Mouse (Mus musculus) limb, embryonic 15.5 days (tissue): ENCODE results near the gene Tmem266. TPM values are rescaled to one million over a fixed set of nuclear protein-coding genes. Genes with fewer than 3 reads are reported as not detected.

Source experiments
- ATAC-seq: fragments of 200-750 bp; cut with Nextera tagmentation; 2 replicates; pipeline ENCODE4 v1.8.0; 2017; ENCODE audit warnings: low read depth, moderate TSS enrichment; ENCODE audit not compliant: insufficient number of reproducible peaks, low FRiP score, low TSS enrichment
- H3K27ac ChIP-seq: fragments of 300-500 bp; sonication (generic); 2 replicates; pipeline ENCODE4 v1.5.1; 2015; ENCODE audit warnings: moderate library complexity, mild to moderate bottlenecking, inconsistent platforms
- H3K27me3 ChIP-seq: fragments of 300-500 bp; sonication (generic); 2 replicates; pipeline ENCODE4 v1.6.1; 2015; ENCODE audit warnings: inconsistent platforms
- H3K36me3 ChIP-seq: fragments of 300-500 bp; sonication (generic); 2 replicates; pipeline ENCODE4 v1.6.1; 2015; ENCODE audit warnings: inconsistent platforms
- H3K4me1 ChIP-seq: fragments of 300-500 bp; sonication (generic); 2 replicates; pipeline ENCODE4 v1.6.1; 2015; ENCODE audit warnings: inconsistent platforms
- H3K4me2 ChIP-seq: fragments of 300-500 bp; sonication (generic); 2 replicates; pipeline ENCODE4 v1.6.1; 2015; ENCODE audit warnings: mild to moderate bottlenecking, inconsistent platforms
- H3K4me3 ChIP-seq: fragments of 300-500 bp; sonication (generic); 2 replicates; pipeline ENCODE4 v1.5.1; 2015; ENCODE audit warnings: mild to moderate bottlenecking, inconsistent platforms
- H3K9ac ChIP-seq: fragments of 300-500 bp; sonication (generic); 2 replicates; pipeline ENCODE4 v1.6.1; 2015; ENCODE audit warnings: inconsistent platforms
- H3K9me3 ChIP-seq: fragments of 300-500 bp; sonication (generic); 2 replicates; pipeline ENCODE4 v1.6.1; 2016; ENCODE audit warnings: inconsistent platforms
- WGBS: fragments of 180-500 bp; shearing (Covaris S2); methylation state at CpG from one replicate; pipeline ENCODE4 v1.1.7; 2015; 5-methylcytosine and 5-hydroxymethylcytosine counted together
- polyA plus RNA-seq: library from polyadenylated mRNA; unstranded; fragments of >200 nt; fragmentation: Nextera tagmentation; extraction: Ambion mirVana; gene quantifications from 2 replicates; pipeline ENCODE4 v1.2.1, GENCODE M21; 2015

The Tmem266 gene
- polyA plus RNA-seq, 1 experiment from 2014 or later: 0.90 TPM

GRCm38 (mm10) chr9:55433875-55434274 lies 107.2 kb downstream of the Tmem266 start:
- no peak for ATAC-seq

GRCm38 (mm10) chr9:55438433-55438832 lies 111.7 kb downstream of the Tmem266 start:
- 56% methylated on average over 3 of the region's 3 CpGs for WGBS
- Histone ChIP-seq H3K9me3 (no peaks in the 10 kb centered on the region), H3K4me1 (no peaks in the 10 kb centered on the region), H3K27ac (no peak overlapping the region), H3K4me3 (no peak overlapping the region), H3K9ac (no peak overlapping the region), H3K27me3 (no peaks in the 10 kb centered on the region), H3K4me2 (no peak overlapping the region), H3K36me3 (no peaks in the 10 kb centered on the region)
- no peak for ATAC-seq

More at GRCm38 (mm10) chr9:55433875-55434274, 107.2 kb downstream of the Tmem266 start:
- H3K9me3 ChIP-seq: no peaks in the 10 kb centered on the region
- 0 out of 2 replicates have a peak, but pooled peaks cover 6% of the 10 kb centered on the region for H3K27me3 ChIP-seq
- no peak overlapping the region for H3K9ac ChIP-seq
- H3K4me2 ChIP-seq: no peak overlapping the region
- no peaks in the 10 kb centered on the region for H3K36me3 ChIP-seq
- H3K4me3 ChIP-seq: no peak overlapping the region
- H3K4me1 ChIP-seq: peaks cover 14% of the 10 kb centered on the region
- no peak overlapping the region for H3K27ac ChIP-seq
- WGBS: 73% methylated on average over 5 of the region's 5 CpGs

- Histone ChIP-seq H3K4me1 (no peaks in the 10 kb centered on the region), H3K4me2 (no peak overlapping the region), H3K36me3 (no peaks in the 10 kb centered on the region), H3K9me3 (no peaks in the 10 kb centered on the region), H3K4me3 (no peak overlapping the region), H3K9ac (no peak overlapping the region), H3K27me3 (no peaks in the 10 kb centered on the region), H3K27ac (no peak overlapping the region)
- no peak for ATAC-seq
- 83% methylated on average over 5 of the region's 5 CpGs for WGBS
These were observed 112.6 kb downstream of the Tmem266 start for GRCm38 (mm10) chr9:55439206-55439780.

GRCm38 (mm10) chr9:55447509-55447908 lies 120.8 kb downstream of the Tmem266 start:
- ATAC-seq: no peak

GRCm38 (mm10) chr9:55449108-55449507 lies 122.4 kb downstream of the Tmem266 start:
- Histone ChIP-seq H3K4me2 (no peak overlapping the region), H3K27ac (peak overlapping the region; percentile 75), H3K4me3 (no peak overlapping the region), H3K27me3 (no peaks in the 10 kb centered on the region), H3K9me3 (no peaks in the 10 kb centered on the region), H3K9ac (no peak overlapping the region), H3K4me1 (peaks cover 13% of the 10 kb centered on the region), H3K36me3 (0 out of 2 replicates have a peak, but pooled peaks cover 5% of the 10 kb centered on the region)
- WGBS: 79% methylated on average over 1 of the region's 1 CpGs
- no peak for ATAC-seq

More at GRCm38 (mm10) chr9:55447509-55447908, 120.8 kb downstream of the Tmem266 start:
- no peaks in the 10 kb centered on the region for H3K9me3 ChIP-seq
- no peak overlapping the region for H3K27ac ChIP-seq
- no peak overlapping the region for H3K4me3 ChIP-seq
- peaks cover 13% of the 10 kb centered on the region for H3K4me1 ChIP-seq
- no peak overlapping the region for H3K4me2 ChIP-seq
- WGBS: 87% methylated on average over 4 of the region's 4 CpGs
- no peaks in the 10 kb centered on the region for H3K27me3 ChIP-seq
- H3K36me3 ChIP-seq: no peaks in the 10 kb centered on the region
- H3K9ac ChIP-seq: no peak overlapping the region

GRCm38 (mm10) chr9:55450035-55450434 lies 123.3 kb downstream of the Tmem266 start:
- Histone ChIP-seq H3K9ac (no peak overlapping the region), H3K4me1 (peaks cover 13% of the 10 kb centered on the region), H3K4me2 (0 out of 2 replicates have a peak overlapping the region, but pooled peaks have one; percentile 0), H3K27me3 (no peaks in the 10 kb centered on the region), H3K9me3 (no peaks in the 10 kb centered on the region), H3K4me3 (no peak overlapping the region), H3K27ac (peak overlapping the region; percentile 75), H3K36me3 (peaks cover 7% of the 10 kb centered on the region; the same call in 1 of the 2 replicates)
- ATAC-seq: peak; percentile 80; the same call in 1 of the 2 replicates
- WGBS: 20% methylated on average over 6 of the region's 6 CpGs

- H3K9ac ChIP-seq: no peak overlapping the region
- no peak overlapping the region for H3K4me2 ChIP-seq
- peaks cover 12% of the 10 kb centered on the region; the same call in 1 of the 2 replicates for H3K36me3 ChIP-seq
- H3K4me3 ChIP-seq: no peak overlapping the region
- no peak for ATAC-seq
- H3K27ac ChIP-seq: peak overlapping the region; percentile 22; the same call in 1 of the 2 replicates
- no peaks in the 10 kb centered on the region for H3K27me3 ChIP-seq
- H3K4me1 ChIP-seq: peaks cover 13% of the 10 kb centered on the region
- 87% methylated on average over 3 of the region's 3 CpGs for WGBS
- no peaks in the 10 kb centered on the region for H3K9me3 ChIP-seq
These were observed 124.7 kb downstream of the Tmem266 start for GRCm38 (mm10) chr9:55451426-55451825.

- Histone ChIP-seq H3K27ac (no peak overlapping the region), H3K4me3 (no peak overlapping the region), H3K4me2 (no peak overlapping the region), H3K36me3 (peaks cover 12% of the 10 kb centered on the region; the same call in 1 of the 2 replicates), H3K9ac (no peak overlapping the region), H3K9me3 (no peaks in the 10 kb centered on the region), H3K27me3 (no peaks in the 10 kb centered on the region), H3K4me1 (peaks cover 13% of the 10 kb centered on the region)
- WGBS: 91% methylated on average over 1 of the region's 1 CpGs
- no peak for ATAC-seq
These were observed 126.2 kb downstream of the Tmem266 start for GRCm38 (mm10) chr9:55452906-55453305.

GRCm38 (mm10) chr9:55453366-55453765 lies 126.7 kb downstream of the Tmem266 start:
- no peak overlapping the region for H3K9ac ChIP-seq
- peaks cover 12% of the 10 kb centered on the region; the same call in 1 of the 2 replicates for H3K36me3 ChIP-seq
- no peaks in the 10 kb centered on the region for H3K9me3 ChIP-seq
- H3K4me2 ChIP-seq: no peak overlapping the region
- ATAC-seq: no peak
- 88% methylated on average over 5 of the region's 5 CpGs for WGBS
- H3K4me3 ChIP-seq: no peak overlapping the region
- H3K27me3 ChIP-seq: no peaks in the 10 kb centered on the region
- peaks cover 13% of the 10 kb centered on the region for H3K4me1 ChIP-seq
- no peak overlapping the region for H3K27ac ChIP-seq

- no peak overlapping the region for H3K4me3 ChIP-seq
- no peak for ATAC-seq
- no peak overlapping the region for H3K27ac ChIP-seq
- H3K4me1 ChIP-seq: no peaks in the 10 kb centered on the region
- no peak overlapping the region for H3K4me2 ChIP-seq
- H3K27me3 ChIP-seq: no peaks in the 10 kb centered on the region
- WGBS: 45% methylated on average over 1 of the region's 1 CpGs
- H3K9me3 ChIP-seq: no peaks in the 10 kb centered on the region
- H3K9ac ChIP-seq: no peak overlapping the region
- peaks cover 7% of the 10 kb centered on the region for H3K36me3 ChIP-seq
These were observed 141.7 kb downstream of the Tmem266 start for GRCm38 (mm10) chr9:55468397-55468796.

- 74% methylated on average over 1 of the region's 1 CpGs for WGBS
- H3K4me1 ChIP-seq: no peaks in the 10 kb centered on the region
- no peak for ATAC-seq
These were observed 149.4 kb downstream of the Tmem266 start for GRCm38 (mm10) chr9:55476084-55476483.

GRCm38 (mm10) chr9:55478699-55479098 lies 152.0 kb downstream of the Tmem266 start:
- Histone ChIP-seq H3K27me3 (no peaks in the 10 kb centered on the region), H3K9ac (no peak overlapping the region), H3K36me3 (no peaks in the 10 kb centered on the region; the same call in 1 of the 2 replicates), H3K4me1 (no peaks in the 10 kb centered on the region), H3K4me2 (no peak overlapping the region), H3K4me3 (no peak overlapping the region), H3K9me3 (no peaks in the 10 kb centered on the region), H3K27ac (no peak overlapping the region)
- no peak for ATAC-seq

More at GRCm38 (mm10) chr9:55476084-55476483, 149.4 kb downstream of the Tmem266 start:
- Histone ChIP-seq H3K9ac (no peak overlapping the region), H3K27me3 (no peaks in the 10 kb centered on the region), H3K27ac (no peak overlapping the region), H3K9me3 (no peaks in the 10 kb centered on the region), H3K4me3 (no peak overlapping the region), H3K4me2 (no peak overlapping the region), H3K36me3 (no peaks in the 10 kb centered on the region; the same call in 1 of the 2 replicates)
